Mouse (Mus musculus) bone marrow, adult 2 months (tissue): ENCODE measurements around the gene Gm49380. TPM values are rescaled to one million over a fixed set of nuclear protein-coding genes. Genes with fewer than 3 reads are reported as not detected.

Source experiments
- H3K27ac ChIP-seq: fragments of 200-500 bp; 2 replicates; pipeline ENCODE4 v1.5.1; 2012; ENCODE audit warnings: low read depth, mild to moderate bottlenecking, control low read depth, inconsistent platforms, low read length; ENCODE audit not compliant: control insufficient read depth, poor library complexity, insufficient read depth
- H3K4me1 ChIP-seq: fragments of 200-500 bp; 2 replicates; pipeline ENCODE4 v1.6.1; 2011; ENCODE audit warnings: low read length; ENCODE audit not compliant: control insufficient read depth, insufficient read depth
- H3K4me3 ChIP-seq: fragments of 200-500 bp; replicated peaks from 2 replicates; pipeline ENCODE3; 2011; ENCODE audit warnings: mild to moderate bottlenecking, low read depth, low read length, control low read depth; ENCODE audit not compliant: control insufficient read depth
- CTCF ChIP-seq: fragments of 200-500 bp; IDR thresholded peaks from 2 replicates; pipeline ENCODE4 v1.5.1; 2011; ENCODE audit warnings: low read length, control low read depth; ENCODE audit not compliant: control insufficient read depth, insufficient read depth
- POLR2A ChIP-seq: fragments of 200-500 bp; IDR thresholded peaks from 2 replicates; pipeline ENCODE4 v1.6.1; 2011; ENCODE audit warnings: low read depth, mild to moderate bottlenecking, control low read depth, low read length, borderline replicate concordance; ENCODE audit not compliant: control insufficient read depth
- WGBS: fragments of 180-500 bp; shearing (Covaris S2); methylation state at CpG from one replicate; pipeline ENCODE4 v1.1.7; 2018; 5-methylcytosine and 5-hydroxymethylcytosine counted together
- polyA plus RNA-seq: library from polyadenylated mRNA; stranded (reverse); fragments of >200 nt; gene quantifications from 2 replicates; pipeline ENCODE4 v1.2.4, GENCODE M21; 2011; ENCODE audit warnings: low replicate concordance; ENCODE audit not compliant: missing spikeins, insufficient read depth, insufficient read length

The Gm49380 gene
- polyA plus RNA-seq, 1 experiment, result not detected

DNA sequence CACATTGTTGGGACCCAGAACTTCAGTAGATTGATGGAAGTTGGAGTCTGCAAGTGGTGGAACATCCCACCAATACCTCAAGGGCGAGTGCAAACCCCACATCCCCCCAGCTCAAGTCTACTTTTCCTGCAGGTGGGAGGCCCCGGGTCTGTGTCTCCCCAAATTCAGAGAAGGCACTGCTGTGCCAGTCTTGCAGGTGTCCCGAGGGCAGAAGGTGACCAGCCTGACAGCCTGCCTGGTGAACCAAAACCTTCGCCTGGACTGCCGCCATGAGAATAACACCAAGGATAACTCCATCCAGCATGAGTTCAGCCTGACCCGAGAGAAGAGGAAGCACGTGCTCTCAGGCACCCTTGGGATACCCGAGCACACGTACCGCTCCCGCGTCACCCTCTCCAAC is 66.9 kb downstream of the Gm49380 start:
- no peak overlapping the region for H3K4me3 ChIP-seq
- H3K4me1 ChIP-seq, result peaks cover 3% of the 10 kb centered on the region
- WGBS, result 51% methylated on average over 12 of the region's 12 CpGs
- TF ChIP-seq CTCF (no peak), POLR2A (no peak)
- no peak overlapping the region for H3K27ac ChIP-seq

- peaks cover 3% of the 10 kb centered on the region for H3K4me1 ChIP-seq
- 86% methylated on average over 5 of the region's 5 CpGs for WGBS
- H3K27ac ChIP-seq, result no peak overlapping the region
- no peak overlapping the region for H3K4me3 ChIP-seq
- no peak for TF ChIP-seq CTCF
- no peak for TF ChIP-seq POLR2A
These were observed 67.4 kb downstream of the Gm49380 start for GRCm38 (mm10) chr9:44045884-44046272.

DNA sequence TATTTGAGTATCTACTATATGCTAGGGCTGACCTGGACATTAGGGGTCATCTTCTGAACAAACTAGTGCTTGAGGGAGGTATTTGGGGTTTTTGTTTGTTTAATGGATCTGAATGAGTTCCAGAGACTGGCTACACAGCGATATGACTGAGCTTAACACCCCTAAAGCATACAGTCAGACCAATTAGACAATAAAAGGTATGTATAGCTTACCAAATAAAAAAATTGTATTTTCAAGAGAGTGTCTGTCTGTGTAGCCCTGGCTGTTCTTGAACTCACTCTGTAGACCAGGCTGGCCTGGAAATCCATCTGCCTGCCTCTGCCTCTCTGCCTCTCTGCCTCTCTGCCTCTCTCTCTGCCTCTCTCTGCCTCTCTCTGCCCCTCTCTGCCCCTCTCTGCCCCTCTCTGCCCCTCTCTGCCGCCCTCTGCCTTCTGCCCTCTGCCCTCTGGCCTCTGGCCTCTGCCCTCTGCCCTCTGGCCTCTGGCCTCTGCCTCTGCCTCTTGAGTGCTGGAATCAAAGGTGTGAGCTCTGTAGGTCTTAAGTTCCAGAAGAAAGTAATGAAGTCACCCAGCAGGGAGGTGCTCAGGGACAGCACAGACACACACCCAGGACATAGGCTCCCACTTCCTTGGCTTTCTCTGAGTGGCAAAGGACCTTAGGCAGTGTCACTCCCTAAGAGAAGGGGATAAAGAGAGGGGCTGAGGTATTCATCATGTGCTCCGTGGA is 68.0 kb downstream of the Gm49380 start:
- Histone ChIP-seq H3K4me3 (no peak overlapping the region), H3K27ac (no peak overlapping the region), H3K4me1 (peaks cover 3% of the 10 kb centered on the region)
- TF ChIP-seq CTCF (no peak), POLR2A (no peak)
- 78% methylated on average over 3 of the region's 3 CpGs for WGBS

- H3K4me1 ChIP-seq, result peaks cover 3% of the 10 kb centered on the region
- no peak overlapping the region for H3K27ac ChIP-seq
- peak overlapping the region; percentile 9 for H3K4me3 ChIP-seq
- no peak for TF ChIP-seq CTCF
- TF ChIP-seq POLR2A, result no peak
- WGBS, result 69% methylated on average over 14 of the region's 14 CpGs
These were observed 68.7 kb downstream of the Gm49380 start for GRCm38 (mm10) chr9:44044426-44045157.

- TF ChIP-seq POLR2A (no peak), CTCF (no peak)
- Histone ChIP-seq H3K27ac (no peak overlapping the region; the same call in 1 of the 2 replicates), H3K4me1 (peaks cover 3% of the 10 kb centered on the region), H3K4me3 (peak overlapping the region; percentile 24)
- 9% methylated on average over 23 of the region's 23 CpGs for WGBS
These were observed 69.4 kb downstream of the Gm49380 start for GRCm38 (mm10) chr9:44043708-44044425.

DNA sequence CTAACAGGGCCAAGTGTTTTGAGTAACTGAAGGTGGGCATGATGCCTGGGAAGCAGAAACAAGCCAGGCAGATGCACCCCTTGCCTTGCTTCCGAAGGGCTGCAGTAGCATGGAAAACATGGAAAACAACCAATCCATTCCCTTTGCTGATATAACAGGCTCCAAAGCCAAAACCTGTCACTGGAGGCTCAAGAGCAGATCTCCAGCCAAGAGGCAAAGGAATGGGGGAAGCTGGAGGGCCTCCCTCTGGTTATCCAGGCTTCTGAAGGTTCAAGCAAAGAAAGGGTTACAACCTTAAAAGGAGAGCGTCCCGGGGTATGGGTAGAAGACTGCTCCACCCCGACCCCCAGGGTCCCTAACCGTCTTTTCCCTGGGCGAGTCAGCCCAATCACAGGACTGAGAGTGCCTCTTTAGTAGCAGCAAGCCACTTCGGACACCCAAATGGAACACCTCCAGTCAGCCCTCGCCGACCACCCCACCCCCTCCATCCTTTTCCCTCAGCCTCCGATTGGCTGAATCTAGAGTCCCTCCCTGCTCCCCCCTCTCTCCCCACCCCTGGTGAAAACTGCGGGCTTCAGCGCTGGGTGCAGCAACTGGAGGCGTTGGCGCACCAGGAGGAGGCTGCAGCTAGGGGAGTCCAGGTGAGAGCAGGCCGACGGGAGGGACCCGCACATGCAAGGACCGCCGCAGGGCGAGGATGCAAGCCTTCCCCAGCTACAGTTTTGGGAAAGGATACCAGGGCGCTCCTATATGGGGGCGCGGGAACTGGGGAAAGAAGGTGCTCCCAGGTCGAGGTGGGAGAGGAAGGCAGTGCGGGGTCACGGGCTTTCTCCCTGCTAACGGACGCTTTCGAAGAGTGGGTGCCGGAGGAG is 70.2 kb downstream of the Gm49380 start, which contains the start of gene Thy1:
Thy1 (plus strand) TSS at position 549 of the 872 bp plus-strand sequence.
- WGBS, result 5% methylated on average over 30 of the region's 30 CpGs
- TF ChIP-seq POLR2A (no peak), CTCF (no peak)
- H3K4me3 ChIP-seq, result peak within 1 kb of the TSS; percentile 24
- H3K4me1 ChIP-seq, result peaks cover 3% of the 10 kb centered on the region
- no peak within 1 kb of the TSS; the same call in 1 of the 2 replicates for H3K27ac ChIP-seq

GRCm38 (mm10) chr9:44042396-44042680 is 71.0 kb downstream of the Gm49380 start:
- TF ChIP-seq CTCF, result no peak
- no peak for TF ChIP-seq POLR2A
- H3K4me3 ChIP-seq, result no peak overlapping the region
- WGBS, result 89% methylated on average over 1 of the region's 1 CpGs
- peaks cover 3% of the 10 kb centered on the region for H3K4me1 ChIP-seq
- no peak overlapping the region for H3K27ac ChIP-seq
